Mouse (Mus musculus): ENCODE measurements around the gene Gpr15.

Gene Gpr15

DNA sequence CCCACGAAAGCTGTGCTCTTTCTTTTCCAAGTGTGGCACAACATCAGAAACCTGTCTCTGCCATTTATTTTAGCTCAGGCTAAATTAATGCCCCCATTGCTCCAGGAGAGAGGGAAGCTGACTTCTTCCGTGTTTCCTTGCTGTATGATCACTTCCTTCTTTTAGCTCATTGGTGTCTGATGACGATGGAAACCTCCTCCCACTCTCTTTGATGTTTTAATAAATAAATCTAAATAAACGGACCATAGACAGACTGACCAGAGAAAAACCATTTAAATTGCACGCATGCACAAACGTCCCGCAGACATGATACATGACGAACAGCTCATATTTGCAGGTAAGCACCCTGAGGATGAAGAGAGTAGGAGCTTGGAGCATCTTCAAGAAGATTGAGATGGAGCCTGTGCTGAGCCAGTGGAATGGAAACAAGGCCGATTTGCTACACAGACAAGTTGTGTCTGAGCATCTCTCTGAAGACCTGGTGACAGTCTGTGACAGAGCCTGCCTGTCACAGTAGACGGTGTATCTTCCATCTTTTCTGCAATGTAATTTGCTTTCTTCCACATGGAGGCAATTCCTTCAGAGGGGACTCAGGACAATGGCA lies 16.4 kb downstream of the Gpr15 start:
- no peak for DNase-seq (ENCODE audit: low spot score in 2 of 2)

GRCm38 (mm10) chr16:58701779-58702178 lies 17.1 kb downstream of the Gpr15 start:
- DNase-seq (ENCODE audit: low spot score in 2 of 2) = no peak

- no peak for DNase-seq (ENCODE audit: low spot score in 2 of 2)
Observed at GRCm38 (mm10) chr16:58700816-58701424, 17.9 kb downstream of the Gpr15 start.

DNA sequence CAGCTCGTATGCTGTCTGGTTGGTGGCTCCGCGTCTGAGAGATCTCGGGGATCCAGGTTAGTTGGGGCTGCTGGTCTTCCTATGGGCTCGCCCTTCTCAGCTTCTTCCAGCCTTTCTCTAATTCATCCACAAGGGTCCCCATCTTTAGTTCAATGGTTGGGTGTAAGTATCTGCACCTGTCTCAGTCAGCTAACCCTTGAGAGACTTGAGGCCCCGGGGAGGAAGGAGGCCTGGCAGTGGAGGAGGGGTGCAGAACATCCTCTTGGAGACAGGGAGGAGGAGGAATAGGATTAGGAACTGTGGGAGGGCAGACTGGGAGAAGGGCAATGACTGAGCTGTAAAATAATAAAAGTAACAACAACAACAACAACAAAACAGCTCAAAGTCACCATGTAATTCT lies 18.7 kb downstream of the Gpr15 start:
- DNase-seq (ENCODE audit: low spot score in 2 of 2) = no peak

GRCm38 (mm10) chr16:58697261-58697660 lies 21.6 kb downstream of the Gpr15 start:
- DNase-seq (ENCODE audit: low spot score in 2 of 2) = no peak

DNA sequence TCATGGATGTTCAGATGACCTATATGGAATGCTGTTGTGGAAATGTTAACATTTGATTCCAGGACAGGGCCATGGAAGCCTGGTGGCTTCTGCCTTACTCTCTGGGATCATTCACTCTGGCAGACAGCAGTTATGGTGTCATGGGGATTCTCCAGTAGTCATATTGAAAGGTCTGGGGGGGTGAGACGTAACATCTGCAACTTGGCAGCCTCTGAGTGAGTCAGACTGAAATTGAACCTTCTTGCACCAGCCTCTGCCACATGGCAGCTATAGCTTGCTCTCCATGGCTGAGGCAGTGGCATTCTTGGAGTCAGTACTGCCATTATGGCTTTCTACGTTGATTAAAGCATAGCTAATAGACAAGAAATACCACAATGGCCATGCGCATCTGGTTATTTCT lies 22.1 kb downstream of the Gpr15 start:
- no peak for DNase-seq (ENCODE audit: low spot score in 2 of 2)

DNA sequence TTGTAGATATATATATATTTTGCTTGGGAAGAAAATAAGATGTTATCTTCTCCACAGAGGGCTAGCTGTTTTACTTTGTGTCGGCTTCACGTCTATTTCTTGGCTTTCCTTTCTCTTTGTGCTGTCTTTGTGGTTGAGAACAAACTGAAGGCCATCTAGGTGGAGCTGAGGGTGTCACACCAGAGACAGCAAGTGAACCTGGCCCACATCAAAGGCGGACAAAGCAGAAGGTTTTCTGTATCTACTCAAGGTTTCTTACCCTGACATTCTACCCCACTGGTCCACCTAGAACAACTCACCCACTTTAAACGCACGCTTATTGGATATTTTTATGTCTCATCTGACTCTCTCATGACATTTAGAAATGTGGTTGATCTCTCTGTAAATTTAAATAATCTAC lies 24.8 kb downstream of the Gpr15 start:
- no peak for DNase-seq (ENCODE audit: low spot score in 2 of 2)

GRCm38 (mm10) chr16:58690322-58690732 lies 28.5 kb downstream of the Gpr15 start:
- DNase-seq (ENCODE audit: low spot score in 2 of 2) = no peak

DNA sequence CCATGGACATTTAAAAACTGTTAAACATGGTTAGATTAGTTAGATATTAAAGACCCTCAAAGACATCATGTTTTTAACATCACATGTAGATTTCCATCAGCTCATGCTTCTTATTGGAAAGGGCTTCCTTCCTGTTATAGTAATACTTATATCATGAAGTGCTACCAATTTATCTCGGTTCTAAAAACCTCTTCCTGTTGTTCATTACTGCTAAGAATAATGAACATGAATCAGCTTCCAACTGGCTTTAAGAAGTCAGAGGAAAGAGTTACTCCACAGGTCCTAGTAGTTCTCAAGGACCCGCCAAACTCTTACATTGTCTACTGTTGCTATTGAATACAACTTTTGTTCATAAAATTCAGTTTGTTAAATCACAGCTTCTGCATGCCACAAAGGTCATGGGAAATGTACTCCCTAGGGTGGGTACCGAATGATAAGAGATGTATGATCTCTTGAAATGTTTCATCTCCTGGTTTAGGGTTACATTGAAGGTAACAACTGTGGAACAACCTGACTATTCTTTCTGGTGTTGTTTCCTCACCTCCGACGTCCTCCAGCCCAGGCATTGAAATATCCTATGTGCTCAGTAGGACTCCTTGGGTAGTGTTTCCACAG lies 29.2 kb downstream of the Gpr15 start:
- no peak for DNase-seq (ENCODE audit: low spot score in 2 of 2)

DNA sequence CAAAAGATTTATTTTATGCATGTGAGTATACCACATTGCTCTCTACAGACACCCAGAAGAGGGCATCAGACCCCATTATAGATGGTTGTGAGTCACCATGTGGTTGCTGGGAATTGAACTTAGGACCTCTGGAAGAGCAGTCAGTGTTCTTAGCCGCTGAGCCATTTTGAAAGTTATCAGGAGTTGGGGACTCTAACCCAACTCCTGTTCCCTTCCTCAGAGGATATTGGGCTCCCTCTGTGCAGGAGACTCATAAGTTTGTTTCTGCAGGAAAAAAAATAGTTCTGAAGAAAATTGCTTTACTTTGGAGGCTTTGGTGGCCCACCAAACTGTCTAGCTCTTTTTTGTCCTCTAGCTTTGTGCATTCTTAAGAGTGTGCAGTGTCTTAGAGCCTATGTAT lies 30.3 kb downstream of the Gpr15 start:
- no peak for DNase-seq (ENCODE audit: low spot score in 2 of 2)

DNA sequence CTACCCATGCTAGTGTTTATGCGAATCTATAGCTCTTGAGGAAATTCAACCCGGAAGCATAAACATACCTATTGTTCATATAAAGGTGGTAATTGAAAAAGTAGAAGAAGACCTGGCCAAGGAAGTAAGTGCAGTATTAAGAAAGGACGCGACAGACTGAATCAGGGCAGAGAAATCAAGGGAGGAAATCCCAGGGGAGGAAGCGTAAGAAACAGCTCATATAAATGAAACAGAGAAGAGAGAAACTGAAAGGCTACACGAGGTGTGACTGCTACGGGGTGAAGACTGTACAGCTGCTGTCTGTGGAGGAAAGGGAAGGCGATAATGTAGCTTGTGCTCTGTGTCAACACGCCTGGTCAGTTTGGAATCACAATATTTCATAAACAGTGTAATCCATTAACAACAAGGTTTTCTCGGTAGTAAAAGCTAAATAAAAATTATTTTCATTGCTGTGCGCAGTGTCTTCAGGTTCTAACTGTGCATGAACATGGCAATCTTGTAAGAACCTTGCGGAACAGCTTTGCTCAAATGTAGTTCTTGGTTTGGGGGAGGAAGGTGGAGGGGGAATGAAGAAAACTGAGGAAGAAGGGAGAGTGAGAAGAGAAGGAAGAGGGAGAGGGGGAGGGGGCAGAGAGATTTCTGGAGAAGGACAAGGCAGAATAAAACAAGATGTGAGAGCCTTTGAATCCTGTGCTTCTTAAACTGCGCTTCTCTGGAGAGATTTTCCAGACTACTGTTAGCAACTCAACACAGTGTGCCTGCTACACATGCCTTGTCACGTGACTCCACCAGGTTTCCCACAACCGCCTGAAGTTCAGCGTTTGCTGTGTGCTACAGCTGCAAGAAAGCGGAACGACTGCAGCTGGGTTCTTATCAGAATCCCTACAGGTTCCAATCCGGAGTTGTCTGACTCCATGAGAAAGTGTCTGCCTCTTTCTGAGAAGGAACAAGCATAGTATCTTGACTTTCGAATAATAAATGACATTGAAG lies 33.0 kb downstream of the Gpr15 start:
- no peak for DNase-seq (ENCODE audit: low spot score in 2 of 2)

DNA sequence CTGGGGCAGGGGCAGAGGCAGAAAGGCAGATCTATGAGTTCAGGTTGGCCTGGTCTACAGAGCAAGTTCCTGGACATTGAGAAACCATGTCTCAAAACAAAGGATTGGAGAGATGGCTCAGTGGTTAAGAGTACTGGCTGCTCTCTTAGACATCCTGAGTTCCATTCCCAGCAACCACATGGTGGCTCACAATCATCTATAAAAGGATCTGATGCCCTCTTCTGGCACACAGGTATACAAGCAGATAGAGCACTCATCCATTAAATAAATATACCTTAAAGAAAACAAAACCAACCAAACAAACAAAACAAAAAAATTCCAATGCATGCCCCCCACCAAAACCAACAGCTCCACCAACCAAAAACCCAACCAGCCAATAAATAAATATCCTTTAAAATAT lies 34.3 kb downstream of the Gpr15 start:
- no peak for DNase-seq (ENCODE audit: low spot score in 2 of 2)

- DNase-seq (ENCODE audit: low spot score in 2 of 2) = no peak
Observed at GRCm38 (mm10) chr16:58683911-58684310, 35.0 kb downstream of the Gpr15 start.

GRCm38 (mm10) chr16:58682870-58683269 lies 36.0 kb downstream of the Gpr15 start:
- DNase-seq (ENCODE audit: low spot score in 2 of 2) = no peak

GRCm38 (mm10) chr16:58682046-58682445 lies 36.8 kb downstream of the Gpr15 start:
- no peak for DNase-seq (ENCODE audit: low spot score in 2 of 2)

- no peak for DNase-seq (ENCODE audit: low spot score in 2 of 2)
Observed at GRCm38 (mm10) chr16:58678660-58679059, 40.2 kb downstream of the Gpr15 start.

DNA sequence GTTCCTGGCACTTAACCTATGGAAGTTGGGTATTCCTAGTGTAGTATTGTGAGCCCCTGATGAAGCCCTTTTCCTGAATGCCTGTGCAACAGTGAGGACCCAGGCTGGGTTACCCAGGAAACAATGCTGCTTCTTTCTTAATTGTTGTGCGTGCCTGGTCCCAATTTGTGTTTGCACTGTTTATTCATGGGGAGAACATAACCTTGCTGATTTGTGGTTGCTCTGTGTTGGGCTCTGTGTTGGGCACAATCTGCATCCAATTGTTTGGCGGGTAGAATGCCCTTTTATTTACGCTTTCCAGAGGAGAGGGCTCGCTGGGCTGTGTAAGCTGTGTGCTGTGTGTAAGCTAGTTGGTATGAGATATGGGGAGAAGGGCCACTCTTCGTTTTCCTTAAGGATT lies 41.4 kb downstream of the Gpr15 start:
- no peak for DNase-seq (ENCODE audit: low spot score in 2 of 2)

GRCm38 (mm10) chr16:58676633-58677032 lies 42.2 kb downstream of the Gpr15 start:
- no peak for DNase-seq (ENCODE audit: low spot score in 2 of 2)

- no peak for DNase-seq (ENCODE audit: low spot score in 2 of 2)
Observed at GRCm38 (mm10) chr16:58676156-58676555, 42.7 kb downstream of the Gpr15 start.

DNA sequence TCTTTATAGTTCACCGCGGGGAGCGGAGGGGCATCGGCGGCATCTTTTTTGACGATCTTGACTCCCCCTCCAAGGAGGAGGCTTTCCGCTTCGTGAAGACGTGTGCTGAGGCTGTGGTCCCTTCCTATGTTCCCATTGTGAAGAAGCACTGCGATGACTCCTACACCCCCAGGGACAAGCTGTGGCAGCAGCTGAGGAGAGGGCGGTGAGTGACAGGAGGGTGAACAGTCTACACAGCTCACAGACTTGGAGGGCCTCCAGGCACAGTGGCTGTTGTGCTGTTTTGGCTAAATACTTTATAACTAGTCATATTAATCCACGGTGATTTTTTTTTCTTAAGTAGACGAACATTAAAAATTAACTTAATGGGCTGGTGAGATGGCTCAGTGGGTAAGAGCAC lies 43.6 kb downstream of the Gpr15 start:
- DNase-seq (ENCODE audit: low spot score in 2 of 2) = no peak

GRCm38 (mm10) chr16:58673811-58674410 lies 45.0 kb downstream of the Gpr15 start:
- no peak for DNase-seq (ENCODE audit: low spot score in 2 of 2)

DNA sequence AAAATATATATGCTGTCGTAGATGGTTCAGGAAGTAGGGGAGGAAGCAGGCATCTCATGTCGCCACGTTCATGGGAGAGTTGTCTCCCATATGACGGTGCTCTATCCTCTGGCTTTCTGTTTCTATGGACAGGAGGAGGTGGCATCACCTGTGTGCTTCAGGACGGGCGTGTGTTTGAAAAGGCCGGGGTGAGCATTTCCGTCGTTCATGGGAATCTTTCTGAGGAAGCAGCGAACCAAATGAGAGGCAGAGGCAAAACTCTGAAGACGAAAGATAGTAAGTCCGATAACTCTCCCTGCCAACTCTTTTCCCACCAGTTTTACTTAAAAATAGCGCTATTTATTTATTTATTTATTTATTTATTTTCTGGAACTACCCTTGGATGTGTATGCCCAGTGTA lies 46.5 kb downstream of the Gpr15 start:
- DNase-seq (ENCODE audit: low spot score in 2 of 2) = no peak

Data from frontal cortex, postnatal 10 days (tissue).